Mouse (Mus musculus) heart, postnatal 0 days (tissue): ENCODE results near the gene Ptms.

Experiments used
- CTCF ChIP-seq: IDR thresholded peaks from 2 replicates; pipeline ENCODE4 v1.5.1; 2016; ENCODE audit warnings: antibody characterized with exemption, control low read depth, low read depth
- EP300 ChIP-seq: IDR thresholded peaks from 2 replicates; pipeline ENCODE4 v1.6.1; 2016; ENCODE audit warnings: antibody characterized with exemption, low read depth

DNA sequence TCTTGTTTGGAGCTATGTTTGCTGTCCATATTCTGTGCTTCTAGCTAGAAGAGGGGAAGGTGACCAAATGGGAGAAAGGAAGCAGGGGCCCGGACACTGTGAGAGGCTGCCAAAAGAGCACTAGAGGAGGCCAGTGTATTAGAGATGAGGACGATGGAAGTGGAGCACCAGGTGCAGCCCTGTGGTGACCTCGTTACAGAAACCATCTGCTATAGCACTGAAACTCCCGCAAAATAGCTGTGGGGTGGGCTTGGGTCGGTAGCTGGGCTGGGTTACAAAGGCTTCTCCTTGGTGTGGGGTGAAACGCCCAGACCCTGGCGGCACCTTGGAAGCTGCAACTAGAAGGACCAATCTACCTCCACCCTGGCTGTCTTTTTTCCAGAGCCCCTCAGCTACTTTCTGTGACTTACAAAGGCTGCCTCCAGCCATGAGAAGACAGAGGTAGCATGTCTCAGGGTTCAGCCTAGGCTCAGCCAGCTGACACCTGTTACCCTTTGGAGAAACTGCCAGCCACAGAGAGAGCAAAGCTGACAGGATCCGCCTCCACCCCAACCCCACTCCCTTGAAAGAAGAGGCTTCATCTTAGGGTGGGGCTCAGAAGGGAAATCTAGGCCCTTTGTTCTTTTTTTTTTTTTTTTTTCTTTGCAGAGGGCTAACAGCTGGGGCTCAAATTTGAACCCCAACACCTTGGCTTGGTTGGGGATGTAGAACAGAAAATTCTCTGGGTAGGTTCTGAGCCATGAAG is 19.7 kb downstream of the Ptms start:
- TF ChIP-seq CTCF = no peak
- no peak for TF ChIP-seq EP300
